Mouse (Mus musculus) embryonic fibroblast, embryonic 13.5 days (primary cell): ENCODE results near the gene Smox.

Source experiments
- CTCF ChIP-seq: IDR thresholded peaks from 2 replicates; pipeline ENCODE4 v1.5.1; 2011; ENCODE audit warnings: mild to moderate bottlenecking, control low read depth, low read length, moderate library complexity, borderline replicate concordance; ENCODE audit not compliant: insufficient read depth
- POLR2A ChIP-seq: IDR thresholded peaks from 2 replicates; pipeline ENCODE4 v1.6.1; 2011; ENCODE audit warnings: low read depth, mild to moderate bottlenecking, control low read depth, low read length, moderate library complexity

- TF ChIP-seq POLR2A (no peak), CTCF (no peak)
These were observed 59.2 kb downstream of the Smox start for GRCm38 (mm10) chr2:131550474-131550873.
